Mouse (Mus musculus) megakaryocyte, embryonic 14.5 days (primary cell): Measurements from ENCODE around the gene Kcna5. TPM values are rescaled to one million over a fixed set of nuclear protein-coding genes. Genes with fewer than 3 reads are reported as not detected.

Source experiments
- H3K27me3 ChIP-seq: replicated peaks from 2 replicates; pipeline ENCODE3; 2012; ENCODE audit warnings: inconsistent platforms
- H3K36me3 ChIP-seq: replicated peaks from 2 replicates; pipeline ENCODE3; 2012; ENCODE audit warnings: low read length, inconsistent platforms, mixed read lengths
- H3K4me1 ChIP-seq: 2 replicates; pipeline ENCODE4 v1.6.1; 2012; ENCODE audit warnings: inconsistent platforms
- H3K4me3 ChIP-seq: replicated peaks from 2 replicates; pipeline ENCODE3; 2012; ENCODE audit warnings: moderate library complexity, mild to moderate bottlenecking, inconsistent platforms
- H3K9me3 ChIP-seq: 2 replicates; pipeline ENCODE4 v1.6.1; 2012; ENCODE audit warnings: inconsistent platforms
- FLI1 ChIP-seq: IDR thresholded peaks from 2 replicates; pipeline ENCODE4 v1.6.1; 2012; ENCODE audit warnings: low read length, inconsistent platforms, mixed read lengths
- GATA1 ChIP-seq: IDR thresholded peaks from 3 replicates; pipeline ENCODE4 v1.6.1; 2012; ENCODE audit warnings: mixed read lengths, low read length, inconsistent platforms, borderline replicate concordance
- polyA plus RNA-seq: library from polyadenylated mRNA; stranded (reverse); fragments of >175 nt; gene quantifications from 2 replicates; pipeline ENCODE4 v1.2.3, GENCODE M21; 2012; ENCODE audit warnings: low replicate concordance; ENCODE audit not compliant: insufficient read depth

The Kcna5 gene
- polyA plus RNA-seq, 1 experiment, result not detected

- no peaks in the 10 kb centered on the region for H3K9me3 ChIP-seq
- H3K27me3 ChIP-seq, result peaks cover 9% of the 10 kb centered on the region
- TF ChIP-seq FLI1 (no peak), GATA1 (no peak)
- H3K36me3 ChIP-seq, result no peaks in the 10 kb centered on the region
- H3K4me3 ChIP-seq, result no peak overlapping the region
- no peaks in the 10 kb centered on the region; the same call in 1 of the 2 replicates for H3K4me1 ChIP-seq
Measured at GRCm38 (mm10) chr6:126567326-126567725, 32.1 kb upstream of the Kcna5 start.

GRCm38 (mm10) chr6:126564376-126564775 is 29.2 kb upstream of the Kcna5 start:
- peaks cover 16% of the 10 kb centered on the region for H3K27me3 ChIP-seq
- no peak for TF ChIP-seq GATA1
- no peak for TF ChIP-seq FLI1

GRCm38 (mm10) chr6:126563898-126564297 is 28.7 kb upstream of the Kcna5 start:
- Histone ChIP-seq H3K27me3 (peaks cover 16% of the 10 kb centered on the region), H3K9me3 (no peaks in the 10 kb centered on the region), H3K36me3 (no peaks in the 10 kb centered on the region), H3K4me3 (no peak overlapping the region), H3K4me1 (peaks cover 4% of the 10 kb centered on the region; the same call in 1 of the 2 replicates)
- TF ChIP-seq FLI1 (no peak), GATA1 (no peak)

More at GRCm38 (mm10) chr6:126564376-126564775, 29.2 kb upstream of the Kcna5 start:
- peaks cover 4% of the 10 kb centered on the region; the same call in 1 of the 2 replicates for H3K4me1 ChIP-seq
- H3K36me3 ChIP-seq, result no peaks in the 10 kb centered on the region
- H3K4me3 ChIP-seq, result no peak overlapping the region
- no peaks in the 10 kb centered on the region for H3K9me3 ChIP-seq

- H3K27me3 ChIP-seq, result peaks cover 16% of the 10 kb centered on the region
- H3K4me3 ChIP-seq, result no peak overlapping the region
- peaks cover 4% of the 10 kb centered on the region; the same call in 1 of the 2 replicates for H3K4me1 ChIP-seq
- TF ChIP-seq FLI1 (no peak), GATA1 (no peak)
- no peaks in the 10 kb centered on the region for H3K9me3 ChIP-seq
- no peaks in the 10 kb centered on the region for H3K36me3 ChIP-seq
Measured at GRCm38 (mm10) chr6:126561702-126562101, 26.5 kb upstream of the Kcna5 start.

GRCm38 (mm10) chr6:126560696-126561095 is 25.5 kb upstream of the Kcna5 start:
- no peak overlapping the region for H3K4me3 ChIP-seq
- H3K4me1 ChIP-seq, result peaks cover 4% of the 10 kb centered on the region; the same call in 1 of the 2 replicates
- TF ChIP-seq FLI1 (no peak), GATA1 (no peak)
- H3K36me3 ChIP-seq, result no peaks in the 10 kb centered on the region
- peaks cover 16% of the 10 kb centered on the region for H3K27me3 ChIP-seq
- no peaks in the 10 kb centered on the region for H3K9me3 ChIP-seq

- no peak overlapping the region for H3K4me3 ChIP-seq
- H3K36me3 ChIP-seq, result no peaks in the 10 kb centered on the region
- no peaks in the 10 kb centered on the region for H3K9me3 ChIP-seq
- peaks cover 11% of the 10 kb centered on the region for H3K27me3 ChIP-seq
- TF ChIP-seq FLI1, result no peak
- TF ChIP-seq GATA1, result no peak
- peaks cover 4% of the 10 kb centered on the region; the same call in 1 of the 2 replicates for H3K4me1 ChIP-seq
Measured at GRCm38 (mm10) chr6:126560036-126560435, 24.8 kb upstream of the Kcna5 start.

GRCm38 (mm10) chr6:126558276-126558675 is 23.1 kb upstream of the Kcna5 start:
- H3K9me3 ChIP-seq, result no peaks in the 10 kb centered on the region
- H3K4me3 ChIP-seq, result no peak overlapping the region
- H3K27me3 ChIP-seq, result peaks cover 15% of the 10 kb centered on the region
- no peaks in the 10 kb centered on the region for H3K36me3 ChIP-seq
- peaks cover 4% of the 10 kb centered on the region; the same call in 1 of the 2 replicates for H3K4me1 ChIP-seq
- no peak for TF ChIP-seq GATA1
- no peak for TF ChIP-seq FLI1

- Histone ChIP-seq H3K4me1 (peaks cover 3% of the 10 kb centered on the region; the same call in 1 of the 2 replicates), H3K36me3 (no peaks in the 10 kb centered on the region), H3K27me3 (peaks cover 10% of the 10 kb centered on the region), H3K9me3 (no peaks in the 10 kb centered on the region), H3K4me3 (no peak overlapping the region)
- TF ChIP-seq GATA1 (no peak), FLI1 (no peak)
Measured at GRCm38 (mm10) chr6:126553812-126554211, 18.6 kb upstream of the Kcna5 start.

GRCm38 (mm10) chr6:126551862-126552395 is 16.7 kb upstream of the Kcna5 start:
- Histone ChIP-seq H3K4me1 (peaks cover 3% of the 10 kb centered on the region; the same call in 1 of the 2 replicates), H3K9me3 (no peaks in the 10 kb centered on the region), H3K36me3 (no peaks in the 10 kb centered on the region), H3K4me3 (no peak overlapping the region), H3K27me3 (peaks cover 12% of the 10 kb centered on the region)
- TF ChIP-seq FLI1 (no peak), GATA1 (no peak)

- Histone ChIP-seq H3K9me3 (no peaks in the 10 kb centered on the region), H3K27me3 (peaks cover 9% of the 10 kb centered on the region), H3K36me3 (no peaks in the 10 kb centered on the region), H3K4me1 (no peaks in the 10 kb centered on the region), H3K4me3 (no peak overlapping the region)
- TF ChIP-seq GATA1 (no peak), FLI1 (no peak)
Measured at GRCm38 (mm10) chr6:126544107-126545036, 9.2 kb upstream of the Kcna5 start.

GRCm38 (mm10) chr6:126542724-126543123 is 7.5 kb upstream of the Kcna5 start:
- TF ChIP-seq GATA1, result no peak
- TF ChIP-seq FLI1, result no peak
- Histone ChIP-seq H3K4me1 (no peaks in the 10 kb centered on the region), H3K36me3 (no peaks in the 10 kb centered on the region), H3K27me3 (peaks cover 12% of the 10 kb centered on the region), H3K4me3 (no peak overlapping the region), H3K9me3 (no peaks in the 10 kb centered on the region)
